Mouse (Mus musculus): Measurements from ENCODE around the gene Ppp1r12b. TPM values are rescaled to one million over a fixed set of nuclear protein-coding genes. Genes with fewer than 3 reads are reported as not detected.

Ppp1r12b gene
- polyA plus RNA-seq (2014; fragmentation: Nextera tagmentation; extraction: Ambion mirVana) = 35.7 and 35.9 TPM in 2 replicates

DNA sequence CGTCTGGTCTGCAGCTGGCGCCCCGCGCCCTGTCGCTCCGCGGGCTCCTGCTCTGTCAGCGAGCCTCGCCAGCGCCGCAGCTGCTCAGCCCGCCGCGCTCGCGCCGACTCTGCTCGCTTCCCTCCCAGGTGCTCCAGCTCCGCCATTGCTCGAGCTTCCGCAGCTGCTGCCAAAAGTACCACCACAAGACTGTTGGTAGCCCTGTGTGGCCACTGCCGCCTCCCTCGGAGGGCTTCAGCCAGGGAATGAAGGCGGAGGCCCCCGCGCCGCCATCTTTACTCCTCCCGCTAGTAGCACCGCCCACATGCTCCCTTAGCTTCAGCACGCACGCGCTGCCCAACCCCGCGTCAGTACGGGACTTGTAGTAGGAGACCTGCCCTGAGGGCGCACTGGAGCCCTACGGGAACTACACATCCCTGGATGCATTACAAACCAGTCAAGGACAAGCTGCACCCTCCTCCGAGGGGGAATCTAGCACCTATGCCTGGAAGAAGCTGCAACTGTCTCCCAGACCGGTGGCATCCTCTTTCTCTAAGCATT, at the start of gene Ppp1r12b:
Gene Ppp1r12b, minus strand, starts transcription at position 306 of the 540 bp plus-strand sequence.
- WGBS = under 1% methylated on average over 39 of the region's 39 CpGs
- peak; percentile 98 for ATAC-seq (ENCODE audit: insufficient number of reproducible peaks, insufficient read depth, low FRiP score, low read depth)
- Histone ChIP-seq H3K4me3 (ENCODE audit: control insufficient read depth in 1 of 2, insufficient read depth in 1 of 2, low read depth in 1 of 2, low read length in 2 of 2) (peak within 1 kb of the TSS; percentile 65 to 85), H3K36me3 (ENCODE audit: control insufficient read depth, insufficient read depth, low read length) (no peaks in the 10 kb centered on the region), H3K4me1 (ENCODE audit: control insufficient read depth in 2 of 2, insufficient read depth in 2 of 2, low read length in 2 of 2) (peaks cover 0 to 25% of the 10 kb centered on the region in 2 experiments; a peak in 3 of 4 replicates), H3K27me3 (ENCODE audit: control insufficient read depth, insufficient read depth, low read length) (no peaks in the 10 kb centered on the region), H3K27ac (replicated peaks in 1 of 2; ENCODE audit: control insufficient read depth in 1 of 2, insufficient read depth in 1 of 2, low read depth in 2 of 2, low read length in 2 of 2) (peak within 1 kb of the TSS; percentile 65 to 89), H3K9me3 (ENCODE audit: control insufficient read depth, low read length) (no peaks in the 10 kb centered on the region), H3K4me2 (ENCODE audit: low read length) (peak within 1 kb of the TSS; percentile 72), H3K9ac (ENCODE audit: low read length) (peak within 1 kb of the TSS; percentile 92)

DNA sequence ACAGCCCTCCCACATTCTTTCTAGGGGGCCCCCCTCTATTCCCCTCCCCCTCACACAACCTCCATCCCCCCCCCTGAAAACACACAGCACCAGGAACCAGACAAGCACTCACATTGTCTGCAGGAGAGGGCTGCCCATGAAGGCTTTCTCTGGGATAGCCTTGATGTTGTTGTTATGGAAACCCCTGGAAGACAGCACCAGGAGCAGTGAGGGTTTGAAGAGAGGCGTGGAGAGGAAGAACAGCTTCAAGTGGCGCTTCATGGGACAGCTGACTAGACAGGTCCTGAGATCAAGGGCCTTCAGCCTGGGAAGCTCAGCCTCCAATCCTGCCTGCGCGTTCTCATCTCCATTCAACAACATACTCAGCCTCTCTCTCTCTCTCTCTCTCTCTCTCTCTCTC, 47.6 kb upstream of the Ppp1r12b start:
- Histone ChIP-seq H3K4me1 (ENCODE audit: control insufficient read depth in 2 of 2, insufficient read depth in 2 of 2, low read length in 2 of 2) (peaks cover 3 to 5% of the 10 kb centered on the region in 2 experiments; a peak in 2 of 4 replicates), H3K9me3 (ENCODE audit: control insufficient read depth, low read length) (no peaks in the 10 kb centered on the region), H3K9ac (ENCODE audit: low read length) (no peak overlapping the region), H3K36me3 (ENCODE audit: control insufficient read depth, insufficient read depth, low read length) (no peaks in the 10 kb centered on the region), H3K4me2 (ENCODE audit: low read length) (no peak overlapping the region), H3K4me3 (ENCODE audit: control insufficient read depth in 1 of 2, insufficient read depth in 1 of 2, low read depth in 1 of 2, low read length in 2 of 2) (no peak overlapping the region), H3K27ac (replicated peaks in 1 of 2; ENCODE audit: control insufficient read depth in 1 of 2, insufficient read depth in 1 of 2, low read depth in 2 of 2, low read length in 2 of 2) (no peak overlapping the region), H3K27me3 (ENCODE audit: control insufficient read depth, insufficient read depth, low read length) (no peaks in the 10 kb centered on the region; the same call in 1 of the 2 replicates)
- WGBS = 45% methylated on average over 4 of the region's 4 CpGs
- ATAC-seq (ENCODE audit: insufficient number of reproducible peaks, insufficient read depth, low FRiP score, low read depth) = no peak

DNA sequence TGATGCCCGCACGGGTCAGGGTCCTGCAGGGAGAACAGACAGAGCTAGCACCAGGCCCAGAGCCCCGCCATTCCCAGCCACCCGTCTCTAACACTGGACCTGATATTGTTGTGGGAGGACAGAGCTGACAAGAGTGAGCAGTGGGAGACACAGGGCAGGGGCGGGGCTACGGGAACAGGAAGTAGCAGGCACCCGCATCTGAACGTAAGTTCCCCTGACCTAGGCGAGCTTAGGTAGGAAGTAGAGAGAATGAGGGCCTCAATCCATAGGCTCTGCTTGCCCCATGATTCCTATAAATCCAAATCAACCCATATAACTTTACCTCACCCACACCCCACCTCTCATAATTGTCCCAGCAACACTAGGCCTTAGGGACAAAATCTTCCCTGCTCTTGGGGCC, 44.8 kb upstream of the Ppp1r12b start:
- Histone ChIP-seq H3K4me3 (ENCODE audit: control insufficient read depth in 1 of 2, insufficient read depth in 1 of 2, low read depth in 1 of 2, low read length in 2 of 2) (no peak overlapping the region), H3K27ac (replicated peaks in 1 of 2; ENCODE audit: control insufficient read depth in 1 of 2, insufficient read depth in 1 of 2, low read depth in 2 of 2, low read length in 2 of 2) (no peak overlapping the region), H3K9ac (ENCODE audit: low read length) (no peak overlapping the region), H3K27me3 (ENCODE audit: control insufficient read depth, insufficient read depth, low read length) (no peaks in the 10 kb centered on the region; the same call in 1 of the 2 replicates), H3K36me3 (ENCODE audit: control insufficient read depth, insufficient read depth, low read length) (no peaks in the 10 kb centered on the region), H3K9me3 (ENCODE audit: control insufficient read depth, low read length) (no peaks in the 10 kb centered on the region), H3K4me2 (ENCODE audit: low read length) (no peak overlapping the region), H3K4me1 (ENCODE audit: control insufficient read depth in 2 of 2, insufficient read depth in 2 of 2, low read length in 2 of 2) (peaks cover 1 to 2% of the 10 kb centered on the region in 2 experiments; a peak in 2 of 4 replicates)
- 77% methylated on average over 9 of the region's 9 CpGs for WGBS
- ATAC-seq (ENCODE audit: insufficient number of reproducible peaks, insufficient read depth, low FRiP score, low read depth) = no peak

DNA sequence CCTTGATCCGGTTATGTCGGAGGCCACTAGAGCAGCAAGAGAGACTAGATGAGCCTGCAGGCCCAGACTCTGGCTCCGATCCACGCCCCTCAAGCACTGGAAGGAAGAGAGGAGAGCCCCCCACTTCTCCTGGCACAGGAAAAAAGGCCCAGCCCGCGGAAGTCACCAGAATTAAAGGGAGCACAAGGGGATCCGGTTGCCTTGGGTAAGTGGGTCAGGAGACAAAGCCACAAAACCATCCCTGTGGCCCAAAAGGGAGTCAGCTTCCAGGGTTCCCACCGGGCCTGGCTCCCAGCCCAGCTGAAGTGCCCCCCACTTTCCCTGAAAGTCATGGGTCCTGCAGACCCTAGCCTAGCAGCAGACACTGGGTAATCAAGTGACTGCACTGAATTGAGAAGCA, 42.5 kb upstream of the Ppp1r12b start:
- Histone ChIP-seq H3K4me1 (ENCODE audit: control insufficient read depth in 2 of 2, insufficient read depth in 2 of 2, low read length in 2 of 2) (no peaks in the 10 kb centered on the region), H3K36me3 (ENCODE audit: control insufficient read depth, insufficient read depth, low read length) (no peaks in the 10 kb centered on the region), H3K4me2 (ENCODE audit: low read length) (no peak overlapping the region), H3K4me3 (ENCODE audit: control insufficient read depth in 1 of 2, insufficient read depth in 1 of 2, low read depth in 1 of 2, low read length in 2 of 2) (no peak overlapping the region), H3K27ac (replicated peaks in 1 of 2; ENCODE audit: control insufficient read depth in 1 of 2, insufficient read depth in 1 of 2, low read depth in 2 of 2, low read length in 2 of 2) (no peak overlapping the region), H3K27me3 (ENCODE audit: control insufficient read depth, insufficient read depth, low read length) (no peaks in the 10 kb centered on the region; the same call in 1 of the 2 replicates), H3K9ac (ENCODE audit: low read length) (no peak overlapping the region), H3K9me3 (ENCODE audit: control insufficient read depth, low read length) (no peaks in the 10 kb centered on the region)
- ATAC-seq (ENCODE audit: insufficient number of reproducible peaks, insufficient read depth, low FRiP score, low read depth) = no peak
- WGBS = 93% methylated on average over 8 of the region's 8 CpGs

DNA sequence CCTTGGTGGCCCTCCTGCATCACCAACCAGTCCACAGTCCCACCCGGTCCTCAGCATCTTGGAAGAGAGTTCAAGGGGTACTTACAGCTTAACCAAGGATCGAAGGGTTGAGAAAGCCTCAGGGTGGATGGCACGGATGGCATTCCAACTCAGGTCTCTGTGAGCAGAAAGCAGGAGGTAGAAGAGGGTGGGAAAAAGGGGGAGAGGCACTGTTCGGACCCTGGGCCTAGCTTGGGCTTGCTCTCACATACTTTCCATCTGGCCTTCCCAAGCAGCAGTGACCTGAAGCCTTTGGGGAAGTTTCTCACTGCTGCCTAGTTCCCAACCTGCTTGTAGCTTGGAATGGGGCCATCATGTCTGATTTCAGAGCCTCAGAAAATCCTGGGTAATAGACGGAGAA, 41.8 kb upstream of the Ppp1r12b start:
- WGBS = 77% methylated on average over 5 of the region's 5 CpGs
- H3K4me1 ChIP-seq (ENCODE audit: control insufficient read depth in 2 of 2, insufficient read depth in 2 of 2, low read length in 2 of 2) = no peaks in the 10 kb centered on the region
- no peak overlapping the region for H3K4me2 ChIP-seq (ENCODE audit: low read length)
- ATAC-seq (ENCODE audit: insufficient number of reproducible peaks, insufficient read depth, low FRiP score, low read depth) = no peak
- H3K4me3 ChIP-seq (ENCODE audit: control insufficient read depth in 1 of 2, insufficient read depth in 1 of 2, low read depth in 1 of 2, low read length in 2 of 2) = no peak overlapping the region
- H3K9ac ChIP-seq (ENCODE audit: low read length) = no peak overlapping the region
- no peaks in the 10 kb centered on the region; the same call in 1 of the 2 replicates for H3K27me3 ChIP-seq (ENCODE audit: control insufficient read depth, insufficient read depth, low read length)
- H3K27ac ChIP-seq (replicated peaks in 1 of 2; ENCODE audit: control insufficient read depth in 1 of 2, insufficient read depth in 1 of 2, low read depth in 2 of 2, low read length in 2 of 2) = no peak overlapping the region
- no peaks in the 10 kb centered on the region for H3K9me3 ChIP-seq (ENCODE audit: control insufficient read depth, low read length)
- H3K36me3 ChIP-seq (ENCODE audit: control insufficient read depth, insufficient read depth, low read length) = no peaks in the 10 kb centered on the region

DNA sequence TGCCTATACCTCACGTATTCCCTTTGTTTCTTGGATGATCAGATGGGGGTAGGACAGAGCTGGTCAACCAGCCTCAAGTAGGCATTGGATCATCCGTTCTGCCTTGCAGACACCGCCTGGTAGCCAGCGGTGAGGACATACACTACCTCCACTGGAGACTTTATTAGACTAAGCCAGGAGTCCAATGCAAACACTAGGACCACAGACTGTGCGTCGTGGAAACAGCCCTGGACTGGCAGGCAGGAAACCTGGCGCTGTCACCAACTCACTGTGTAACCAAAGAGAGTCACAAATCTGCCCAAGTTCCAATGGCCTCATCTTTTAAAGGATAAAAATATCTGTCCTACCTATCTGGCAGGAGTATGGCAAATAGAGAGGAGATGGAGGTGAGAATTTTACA, 40.7 kb upstream of the Ppp1r12b start:
- Histone ChIP-seq H3K9ac (ENCODE audit: low read length) (no peak overlapping the region), H3K4me2 (ENCODE audit: low read length) (no peak overlapping the region), H3K27me3 (ENCODE audit: control insufficient read depth, insufficient read depth, low read length) (no peaks in the 10 kb centered on the region; the same call in 1 of the 2 replicates), H3K27ac (replicated peaks in 1 of 2; ENCODE audit: control insufficient read depth in 1 of 2, insufficient read depth in 1 of 2, low read depth in 2 of 2, low read length in 2 of 2) (no peak overlapping the region), H3K9me3 (ENCODE audit: control insufficient read depth, low read length) (no peaks in the 10 kb centered on the region), H3K4me3 (ENCODE audit: control insufficient read depth in 1 of 2, insufficient read depth in 1 of 2, low read depth in 1 of 2, low read length in 2 of 2) (no peak overlapping the region), H3K4me1 (ENCODE audit: control insufficient read depth in 2 of 2, insufficient read depth in 2 of 2, low read length in 2 of 2) (peaks cover 3 to 4% of the 10 kb centered on the region in 2 experiments; a peak in 3 of 4 replicates), H3K36me3 (ENCODE audit: control insufficient read depth, insufficient read depth, low read length) (no peaks in the 10 kb centered on the region)
- 89% methylated on average over 7 of the region's 7 CpGs for WGBS
- ATAC-seq (ENCODE audit: insufficient number of reproducible peaks, insufficient read depth, low FRiP score, low read depth) = no peak

DNA sequence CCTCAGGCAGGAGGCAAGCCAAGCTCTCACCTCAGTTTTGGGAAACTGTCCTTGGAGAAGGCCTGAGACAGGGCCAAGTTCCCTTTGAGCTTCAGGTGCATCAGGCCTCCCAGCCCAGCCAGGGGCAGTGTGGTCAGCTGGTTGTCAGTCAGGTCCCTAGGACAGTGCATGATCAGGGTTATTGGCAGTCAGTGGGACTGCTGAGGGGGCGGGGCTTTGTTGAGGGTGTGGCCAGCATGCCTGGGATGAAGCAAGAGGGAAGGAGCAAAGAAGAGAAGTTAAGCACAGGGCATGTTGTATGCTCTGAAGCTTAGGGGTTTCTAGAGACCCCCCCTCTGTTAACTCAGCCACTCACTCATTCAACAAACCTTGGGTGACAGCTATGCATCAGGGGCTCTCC, 40.2 kb upstream of the Ppp1r12b start:
- H3K4me1 ChIP-seq (ENCODE audit: control insufficient read depth in 2 of 2, insufficient read depth in 2 of 2, low read length in 2 of 2) = peaks cover 3 to 4% of the 10 kb centered on the region in 2 experiments; a peak in 3 of 4 replicates
- no peak overlapping the region for H3K27ac ChIP-seq (replicated peaks in 1 of 2; ENCODE audit: control insufficient read depth in 1 of 2, insufficient read depth in 1 of 2, low read depth in 2 of 2, low read length in 2 of 2)
- ATAC-seq (ENCODE audit: insufficient number of reproducible peaks, insufficient read depth, low FRiP score, low read depth) = no peak
- H3K27me3 ChIP-seq (ENCODE audit: control insufficient read depth, insufficient read depth, low read length) = peaks cover 5% of the 10 kb centered on the region; the same call in 1 of the 2 replicates
- no peaks in the 10 kb centered on the region for H3K9me3 ChIP-seq (ENCODE audit: control insufficient read depth, low read length)
- no peak overlapping the region for H3K4me3 ChIP-seq (ENCODE audit: control insufficient read depth in 1 of 2, insufficient read depth in 1 of 2, low read depth in 1 of 2, low read length in 2 of 2)
- H3K4me2 ChIP-seq (ENCODE audit: low read length) = no peak overlapping the region
- 21% methylated on average over 1 of the region's 1 CpGs for WGBS
- no peaks in the 10 kb centered on the region for H3K36me3 ChIP-seq (ENCODE audit: control insufficient read depth, insufficient read depth, low read length)
- H3K9ac ChIP-seq (ENCODE audit: low read length) = no peak overlapping the region

DNA sequence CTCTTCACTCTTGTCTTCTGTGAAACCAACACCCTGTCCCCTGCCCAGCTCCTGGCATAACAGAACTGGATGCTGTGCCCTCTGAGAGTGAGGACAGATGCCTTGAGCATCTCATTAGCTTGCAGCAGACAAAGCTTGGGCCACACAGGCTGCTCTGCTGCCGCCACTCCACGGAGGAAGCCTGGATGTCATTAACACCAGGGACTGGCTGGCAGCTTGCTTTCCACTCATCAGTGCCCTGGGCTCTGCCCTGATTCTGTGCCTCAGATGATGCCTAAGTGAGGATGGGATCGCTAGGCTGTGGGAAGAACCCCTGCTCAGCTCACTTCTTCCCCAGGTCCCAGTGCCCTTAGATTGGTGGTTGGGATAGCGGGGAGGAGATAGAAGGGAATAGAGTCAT, 39.7 kb upstream of the Ppp1r12b start:
- WGBS = 66% methylated on average over 4 of the region's 4 CpGs
- ATAC-seq (ENCODE audit: insufficient number of reproducible peaks, insufficient read depth, low FRiP score, low read depth) = no peak
- Histone ChIP-seq H3K4me2 (ENCODE audit: low read length) (no peak overlapping the region), H3K27ac (replicated peaks in 1 of 2; ENCODE audit: control insufficient read depth in 1 of 2, insufficient read depth in 1 of 2, low read depth in 2 of 2, low read length in 2 of 2) (no peak overlapping the region), H3K4me1 (ENCODE audit: control insufficient read depth in 2 of 2, insufficient read depth in 2 of 2, low read length in 2 of 2) (peaks cover 3 to 4% of the 10 kb centered on the region in 2 experiments; a peak in 3 of 4 replicates), H3K27me3 (ENCODE audit: control insufficient read depth, insufficient read depth, low read length) (peaks cover 8% of the 10 kb centered on the region; the same call in 1 of the 2 replicates), H3K9ac (ENCODE audit: low read length) (no peak overlapping the region; the same call in 1 of the 2 replicates), H3K9me3 (ENCODE audit: control insufficient read depth, low read length) (no peaks in the 10 kb centered on the region), H3K36me3 (ENCODE audit: control insufficient read depth, insufficient read depth, low read length) (no peaks in the 10 kb centered on the region), H3K4me3 (ENCODE audit: control insufficient read depth in 1 of 2, insufficient read depth in 1 of 2, low read depth in 1 of 2, low read length in 2 of 2) (no peak overlapping the region)
